Mouse (Mus musculus): ENCODE measurements around the gene Cby3.

- TF ChIP-seq CTCF (IDR thresholded peaks at IDR 0.05; ENCODE audit: low read depth) (no peak), EP300 (optimal IDR thresholded peaks at IDR 0.05) (no peak)
Observed at GRCm38 (mm10) chr11:50403367-50404014, 49.2 kb downstream of the Cby3 start.

All from stomach, postnatal 0 days (tissue).